Comparison of ENCODE assay signal across 8 mouse cellular contexts in genomic region chr9:46388677-46389676, GRCm38 (mm10).
DNase-seq lines count a peak whose midpoint lies in the region; ATAC-seq lines count a peak whose summit lies in the region.

No protein-coding gene starts in this region.

- H3K27ac ChIP-seq in heart, embryonic 15.5 days = no peak overlapping the region
- no peak overlapping the region for H3K27ac ChIP-seq in intestine, embryonic 14.5 days (ENCODE audit: low read depth)
- peak overlapping the region; percentile 92 for H3K27ac ChIP-seq in midbrain, embryonic 15.5 days

- no peaks in the 10 kb centered on the region for H3K36me3 ChIP-seq in heart, embryonic 15.5 days
- no peaks in the 10 kb centered on the region for H3K36me3 ChIP-seq in intestine, embryonic 14.5 days (ENCODE audit: control insufficient read depth, insufficient read depth, low read length)
- H3K36me3 ChIP-seq in midbrain, embryonic 15.5 days (replicated peaks) = no peaks in the 10 kb centered on the region

- peaks cover 4% of the 10 kb centered on the region for H3K4me1 ChIP-seq in heart, embryonic 15.5 days (replicated peaks)
- peaks cover 8% of the 10 kb centered on the region for H3K4me1 ChIP-seq in intestine, embryonic 14.5 days (replicated peaks; ENCODE audit: control insufficient read depth, insufficient read depth, low read length)
- peaks cover 37% of the 10 kb centered on the region for H3K4me1 ChIP-seq in midbrain, embryonic 15.5 days

- H3K9me3 ChIP-seq in heart, embryonic 15.5 days (replicated peaks) = no peaks in the 10 kb centered on the region
- no peaks in the 10 kb centered on the region for H3K9me3 ChIP-seq in intestine, embryonic 14.5 days (ENCODE audit: control insufficient read depth, low read length)
- no peaks in the 10 kb centered on the region for H3K9me3 ChIP-seq in midbrain, embryonic 15.5 days

- 26% methylated on average over 17 of the region's 17 CpGs for WGBS in heart, embryonic 15.5 days
- WGBS in intestine, embryonic 14.5 days = 36% methylated on average over 17 of the region's 17 CpGs
- 15% methylated on average over 17 of the region's 17 CpGs for WGBS in midbrain, embryonic 15.5 days

- no peak for DNase-seq in heart, postnatal 25 days (ENCODE audit: low spot score)
- DNase-seq in embryo, embryonic 9.5 days (ENCODE audit: extremely low spot score) = peak; percentile 40
- DNase-seq in intestine, embryonic 14.5 days (ENCODE audit: low spot score) = peak; percentile 64
- DNase-seq in spleen, postnatal 14 days (ENCODE audit: low spot score in 2 of 2) = no peak
- no peak for DNase-seq in lung, postnatal 10 days
- DNase-seq in gastrocnemius, postnatal 10 days = no peak

- no peak overlapping the region for H3K9ac ChIP-seq in heart, embryonic 15.5 days
- peak overlapping the region; percentile 41 for H3K9ac ChIP-seq in intestine, embryonic 14.5 days (ENCODE audit: low read length)
- H3K9ac ChIP-seq in midbrain, embryonic 15.5 days = peak overlapping the region; percentile 71

- peak overlapping the region; percentile 41 for H3K4me3 ChIP-seq in heart, embryonic 15.5 days
- peak overlapping the region; percentile 38 for H3K4me3 ChIP-seq in intestine, embryonic 14.5 days (ENCODE audit: low read depth, low read length)
- peak overlapping the region; percentile 43 for H3K4me3 ChIP-seq in midbrain, embryonic 15.5 days

- intact Hi-C loops in heart, postnatal 25 days (cut with DNase I) = no loop called here

- ATAC-seq in heart, embryonic 15.5 days (replicated peaks; ENCODE audit: insufficient number of reproducible peaks, insufficient read depth, low FRiP score, low read depth) = no peak
- no peak; the same call in 1 of the 2 replicates for ATAC-seq in intestine, embryonic 14.5 days (replicated peaks; ENCODE audit: low FRiP score, low TSS enrichment, low read depth)
- ATAC-seq in midbrain, embryonic 15.5 days (replicated peaks) = peak; percentile 90

- H3K4me2 ChIP-seq in heart, embryonic 15.5 days = peak overlapping the region; percentile 63
- H3K4me2 ChIP-seq in intestine, embryonic 14.5 days (ENCODE audit: low read length) = peak overlapping the region; percentile 55
- peak overlapping the region; percentile 67 for H3K4me2 ChIP-seq in midbrain, embryonic 15.5 days

- peaks cover 55% of the 10 kb centered on the region for H3K27me3 ChIP-seq in heart, embryonic 15.5 days
- peaks cover 9% of the 10 kb centered on the region for H3K27me3 ChIP-seq in intestine, embryonic 14.5 days (replicated peaks; ENCODE audit: control insufficient read depth, insufficient read depth, low read length)
- 0 out of 2 replicates have a peak, but pooled peaks cover 2% of the 10 kb centered on the region for H3K27me3 ChIP-seq in midbrain, embryonic 15.5 days (replicated peaks)

Comparison
In these comparisons a context has a peak if more than half of its experiments do, and no peak if none do; other contexts are left out.
1. DNase-seq: peak in embryo, embryonic 9.5 days (single experiment) and intestine, embryonic 14.5 days (single experiment); none in heart, postnatal 25 days (single experiment), spleen, postnatal 14 days (0 of 2), lung, postnatal 10 days (single experiment) and gastrocnemius, postnatal 10 days (single experiment).
2. Peak in every context shown above with its lines, with median percentiles within 50 percentile points of each other: H3K4me2 ChIP-seq and H3K4me3 ChIP-seq.